Mouse (Mus musculus) limb, embryonic 15.5 days (tissue): Measurements from ENCODE around the gene Zfp687. TPM values are rescaled to one million over a fixed set of nuclear protein-coding genes. Genes with fewer than 3 reads are reported as not detected.

ENCODE experiments used
- ATAC-seq: fragments of 200-750 bp; cut with Nextera tagmentation; 2 replicates; pipeline ENCODE4 v1.8.0; 2017; ENCODE audit warnings: low read depth, moderate TSS enrichment; ENCODE audit not compliant: insufficient number of reproducible peaks, low FRiP score, low TSS enrichment
- H3K27ac ChIP-seq: fragments of 300-500 bp; sonication (generic); 2 replicates; pipeline ENCODE4 v1.5.1; 2015; ENCODE audit warnings: moderate library complexity, mild to moderate bottlenecking, inconsistent platforms
- H3K27me3 ChIP-seq: fragments of 300-500 bp; sonication (generic); 2 replicates; pipeline ENCODE4 v1.6.1; 2015; ENCODE audit warnings: inconsistent platforms
- H3K36me3 ChIP-seq: fragments of 300-500 bp; sonication (generic); 2 replicates; pipeline ENCODE4 v1.6.1; 2015; ENCODE audit warnings: inconsistent platforms
- H3K4me1 ChIP-seq: fragments of 300-500 bp; sonication (generic); 2 replicates; pipeline ENCODE4 v1.6.1; 2015; ENCODE audit warnings: inconsistent platforms
- H3K4me2 ChIP-seq: fragments of 300-500 bp; sonication (generic); 2 replicates; pipeline ENCODE4 v1.6.1; 2015; ENCODE audit warnings: mild to moderate bottlenecking, inconsistent platforms
- H3K4me3 ChIP-seq: fragments of 300-500 bp; sonication (generic); 2 replicates; pipeline ENCODE4 v1.5.1; 2015; ENCODE audit warnings: mild to moderate bottlenecking, inconsistent platforms
- H3K9ac ChIP-seq: fragments of 300-500 bp; sonication (generic); 2 replicates; pipeline ENCODE4 v1.6.1; 2015; ENCODE audit warnings: inconsistent platforms
- H3K9me3 ChIP-seq: fragments of 300-500 bp; sonication (generic); 2 replicates; pipeline ENCODE4 v1.6.1; 2016; ENCODE audit warnings: inconsistent platforms
- WGBS: fragments of 180-500 bp; shearing (Covaris S2); methylation state at CpG from one replicate; pipeline ENCODE4 v1.1.7; 2015; 5-methylcytosine and 5-hydroxymethylcytosine counted together
- polyA plus RNA-seq: library from polyadenylated mRNA; unstranded; fragments of >200 nt; fragmentation: Nextera tagmentation; extraction: Ambion mirVana; gene quantifications from 2 replicates; pipeline ENCODE4 v1.2.1, GENCODE M21; 2015

Zfp687 gene
- polyA plus RNA-seq, 1 experiment from 2014 or later = 20.2 TPM

GRCm38 (mm10) chr3:95014428-95015151 lies 658 bp downstream of the Zfp687 start:
- Histone ChIP-seq H3K4me1 (peaks cover 22% of the 10 kb centered on the region), H3K9ac (peak overlapping the region; percentile 77), H3K36me3 (peaks cover 30% of the 10 kb centered on the region), H3K4me3 (peak overlapping the region; percentile 91), H3K27me3 (no peaks in the 10 kb centered on the region), H3K9me3 (no peaks in the 10 kb centered on the region), H3K27ac (peak overlapping the region; percentile 99), H3K4me2 (peak overlapping the region; percentile 81)
- no peak for ATAC-seq
- under 1% methylated on average over 43 of the region's 44 CpGs for WGBS

GRCm38 (mm10) chr3:95013699-95014427 lies 1.4 kb downstream of the Zfp687 start:
- Histone ChIP-seq H3K4me2 (peak overlapping the region; percentile 81), H3K4me3 (peak overlapping the region; percentile 91), H3K9ac (peak overlapping the region; percentile 77), H3K27me3 (no peaks in the 10 kb centered on the region), H3K27ac (peak overlapping the region; percentile 99), H3K4me1 (peaks cover 22% of the 10 kb centered on the region), H3K9me3 (no peaks in the 10 kb centered on the region), H3K36me3 (peaks cover 37% of the 10 kb centered on the region)
- no peak for ATAC-seq
- WGBS = 13% methylated on average over 13 of the region's 13 CpGs

GRCm38 (mm10) chr3:95012982-95013381 lies 2.3 kb downstream of the Zfp687 start:
- 83% methylated on average over 3 of the region's 3 CpGs for WGBS
- Histone ChIP-seq H3K27me3 (no peaks in the 10 kb centered on the region), H3K9me3 (no peaks in the 10 kb centered on the region), H3K4me3 (no peak overlapping the region), H3K27ac (no peak overlapping the region), H3K9ac (no peak overlapping the region), H3K36me3 (peaks cover 46% of the 10 kb centered on the region), H3K4me2 (no peak overlapping the region), H3K4me1 (peaks cover 22% of the 10 kb centered on the region)
- no peak for ATAC-seq

- no peaks in the 10 kb centered on the region for H3K27me3 ChIP-seq
- H3K9ac ChIP-seq = no peak overlapping the region
- H3K4me2 ChIP-seq = no peak overlapping the region
- peaks cover 72% of the 10 kb centered on the region for H3K36me3 ChIP-seq
- peaks cover 17% of the 10 kb centered on the region for H3K4me1 ChIP-seq
- no peaks in the 10 kb centered on the region for H3K9me3 ChIP-seq
- 81% methylated on average over 7 of the region's 7 CpGs for WGBS
- H3K4me3 ChIP-seq = no peak overlapping the region
- no peak for ATAC-seq
- H3K27ac ChIP-seq = no peak overlapping the region
These were observed 4.9 kb downstream of the Zfp687 start for GRCm38 (mm10) chr3:95010396-95010795.

GRCm38 (mm10) chr3:95007706-95008105 lies 7.5 kb downstream of the Zfp687 start:
- Histone ChIP-seq H3K9me3 (no peaks in the 10 kb centered on the region), H3K4me3 (no peak overlapping the region), H3K27ac (no peak overlapping the region; the same call in 1 of the 2 replicates), H3K9ac (no peak overlapping the region), H3K36me3 (peaks cover 93% of the 10 kb centered on the region), H3K4me2 (no peak overlapping the region), H3K27me3 (no peaks in the 10 kb centered on the region), H3K4me1 (no peaks in the 10 kb centered on the region)
- WGBS = 88% methylated on average over 9 of the region's 9 CpGs
- ATAC-seq = no peak

GRCm38 (mm10) chr3:95005651-95006050 lies 9.6 kb downstream of the Zfp687 start:
- no peaks in the 10 kb centered on the region for H3K9me3 ChIP-seq
- WGBS = 91% methylated on average over 3 of the region's 3 CpGs
- H3K36me3 ChIP-seq = peaks cover 90% of the 10 kb centered on the region
- H3K4me2 ChIP-seq = no peak overlapping the region
- no peaks in the 10 kb centered on the region for H3K27me3 ChIP-seq
- no peak overlapping the region for H3K4me3 ChIP-seq
- H3K9ac ChIP-seq = no peak overlapping the region
- H3K4me1 ChIP-seq = no peaks in the 10 kb centered on the region
- H3K27ac ChIP-seq = no peak overlapping the region
- no peak for ATAC-seq

- no peak for ATAC-seq
- H3K36me3 ChIP-seq = peaks cover 90% of the 10 kb centered on the region
- H3K27me3 ChIP-seq = no peaks in the 10 kb centered on the region
- H3K9ac ChIP-seq = no peak overlapping the region
- H3K9me3 ChIP-seq = no peaks in the 10 kb centered on the region
- H3K27ac ChIP-seq = no peak overlapping the region
- H3K4me1 ChIP-seq = no peaks in the 10 kb centered on the region
- no peak overlapping the region for H3K4me3 ChIP-seq
- H3K4me2 ChIP-seq = no peak overlapping the region
These were observed 12.0 kb downstream of the Zfp687 start for GRCm38 (mm10) chr3:95003273-95003672.

- no peak for ATAC-seq
- Histone ChIP-seq H3K9ac (no peak overlapping the region), H3K4me3 (no peak overlapping the region), H3K9me3 (no peaks in the 10 kb centered on the region), H3K4me2 (no peak overlapping the region), H3K36me3 (peaks cover 90% of the 10 kb centered on the region), H3K27ac (no peak overlapping the region), H3K4me1 (no peaks in the 10 kb centered on the region), H3K27me3 (no peaks in the 10 kb centered on the region)
- WGBS = 87% methylated on average over 4 of the region's 4 CpGs
These were observed 12.7 kb downstream of the Zfp687 start for GRCm38 (mm10) chr3:95002569-95002968.

GRCm38 (mm10) chr3:94996946-94997345 lies 18.3 kb downstream of the Zfp687 start:
- no peak overlapping the region for H3K4me3 ChIP-seq
- 43% methylated on average over 2 of the region's 2 CpGs for WGBS
- no peak for ATAC-seq
- no peak overlapping the region for H3K27ac ChIP-seq
- H3K9me3 ChIP-seq = no peaks in the 10 kb centered on the region
- peaks cover 95% of the 10 kb centered on the region for H3K36me3 ChIP-seq
- no peak overlapping the region for H3K4me2 ChIP-seq
- no peak overlapping the region for H3K9ac ChIP-seq
- no peaks in the 10 kb centered on the region for H3K27me3 ChIP-seq
- H3K4me1 ChIP-seq = no peaks in the 10 kb centered on the region

GRCm38 (mm10) chr3:94989159-94989761 lies 26.0 kb downstream of the Zfp687 start:
- H3K4me3 ChIP-seq = no peak overlapping the region
- no peak overlapping the region for H3K9ac ChIP-seq
- peaks cover 49% of the 10 kb centered on the region for H3K36me3 ChIP-seq
- peak overlapping the region; percentile 22; the same call in 1 of the 2 replicates for H3K4me2 ChIP-seq
- 22% methylated on average over 9 of the region's 9 CpGs for WGBS
- peaks cover 39% of the 10 kb centered on the region for H3K4me1 ChIP-seq
- no peaks in the 10 kb centered on the region for H3K27me3 ChIP-seq
- peak overlapping the region; percentile 78 for H3K27ac ChIP-seq
- peak; percentile 45; the same call in 1 of the 2 replicates for ATAC-seq
- no peaks in the 10 kb centered on the region for H3K9me3 ChIP-seq

- Histone ChIP-seq H3K27me3 (no peaks in the 10 kb centered on the region), H3K36me3 (peaks cover 47% of the 10 kb centered on the region), H3K4me2 (no peak overlapping the region), H3K27ac (no peak overlapping the region), H3K9ac (no peak overlapping the region), H3K4me3 (no peak overlapping the region), H3K9me3 (no peaks in the 10 kb centered on the region), H3K4me1 (peaks cover 39% of the 10 kb centered on the region)
- ATAC-seq = no peak
These were observed 27.7 kb downstream of the Zfp687 start for GRCm38 (mm10) chr3:94987578-94987977.

- Histone ChIP-seq H3K36me3 (peaks cover 55% of the 10 kb centered on the region), H3K27ac (no peak overlapping the region), H3K9ac (no peak overlapping the region), H3K4me3 (no peak overlapping the region), H3K4me2 (no peak overlapping the region), H3K4me1 (peaks cover 39% of the 10 kb centered on the region), H3K9me3 (no peaks in the 10 kb centered on the region), H3K27me3 (no peaks in the 10 kb centered on the region)
- no peak for ATAC-seq
- WGBS = 87% methylated on average over 2 of the region's 2 CpGs
These were observed 29.7 kb downstream of the Zfp687 start for GRCm38 (mm10) chr3:94985513-94985912.
